Mouse (Mus musculus) C2C12 (cell line): ENCODE measurements at regions not wholly inside any gene's neighbourhood (a gene's known extent, or its start where the extent isn't known, plus 50 kb on each side); places are given as distances from the start of the nearest gene placed in this dataset.

Source experiments
- H3K27me3 ChIP-seq: one replicate; pipeline ENCODE4 v1.6.1; 2011; ENCODE audit not compliant: control insufficient read depth, insufficient read depth, insufficient read length
- H3K36me3 ChIP-seq: one replicate; pipeline ENCODE4 v1.6.1; 2011; ENCODE audit not compliant: control insufficient read depth, insufficient read depth
- H3K4me3 ChIP-seq: one replicate; pipeline ENCODE4 v1.5.1; 2011; ENCODE audit warnings: mild to moderate bottlenecking, control low read depth; ENCODE audit not compliant: poor library complexity, insufficient read depth, severe bottlenecking
- H3K79me2 ChIP-seq: one replicate; pipeline ENCODE4 v1.6.1; 2011; ENCODE audit not compliant: control insufficient read depth, insufficient read depth
- H3K79me3 ChIP-seq: one replicate; pipeline ENCODE4 v1.6.1; 2011; ENCODE audit warnings: low read depth, control low read depth
- H3ac ChIP-seq: one replicate; pipeline ENCODE3; 2011; ENCODE audit warnings: low read depth; ENCODE audit not compliant: control insufficient read depth, insufficient read length
- CEBPB ChIP-seq: IDR thresholded peaks from one replicate; pipeline ENCODE4 v1.6.1; 2011; ENCODE audit warnings: low read depth, mild to moderate bottlenecking, control low read depth, moderate library complexity
- CTCF ChIP-seq: IDR thresholded peaks from one replicate; pipeline ENCODE4 v1.5.1; 2011; ENCODE audit not compliant: control insufficient read depth, insufficient read depth, insufficient read length
- FOSL1 ChIP-seq: IDR thresholded peaks from one replicate; pipeline ENCODE4 v1.8.0; 2011; ENCODE audit warnings: mild to moderate bottlenecking, low read length; ENCODE audit not compliant: poor library complexity, insufficient read depth, severe bottlenecking
- MAX ChIP-seq: IDR thresholded peaks from one replicate; pipeline ENCODE4 v1.6.1; 2011; ENCODE audit warnings: mild to moderate bottlenecking, control low read depth
- MYOD1 ChIP-seq: IDR thresholded peaks from one replicate; pipeline ENCODE4 v1.6.1; 2011; ENCODE audit warnings: low read depth; ENCODE audit not compliant: control insufficient read depth, insufficient read length
- MYOG ChIP-seq: IDR thresholded peaks from one replicate; pipeline ENCODE4 v1.6.1; 2011; ENCODE audit not compliant: control insufficient read depth, insufficient read length; ENCODE audit errors: extremely low read depth
- USF1 ChIP-seq: IDR thresholded peaks from one replicate; pipeline ENCODE4 v1.6.1; 2011; ENCODE audit warnings: low read depth, mild to moderate bottlenecking, control low read depth, moderate library complexity

DNA sequence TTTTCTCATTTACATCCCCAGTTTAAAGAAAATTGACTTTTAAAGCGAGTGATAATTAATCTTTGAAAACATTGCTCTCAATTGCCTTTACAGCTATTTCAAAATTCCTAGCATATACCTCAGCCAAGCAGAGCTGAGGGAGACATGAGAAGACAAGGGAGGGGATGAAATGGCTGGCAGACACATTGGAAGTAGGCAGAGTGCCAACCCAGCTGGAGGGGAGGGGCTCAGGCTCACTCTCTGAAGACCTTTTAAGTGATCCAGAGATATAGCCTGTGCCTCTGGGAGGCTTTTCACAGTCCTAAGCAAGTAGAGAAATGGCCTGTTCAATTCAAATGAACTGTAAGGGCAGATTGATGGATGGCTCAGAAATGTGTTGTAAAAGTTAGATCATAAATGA is 122.5 kb upstream of the Thsd7b start:
- H3K36me3 ChIP-seq: no peaks in the 10 kb centered on the region
- H3K79me2 ChIP-seq: no peaks in the 10 kb centered on the region
- no peaks in the 10 kb centered on the region for H3K79me3 ChIP-seq
- no peak overlapping the region for H3K4me3 ChIP-seq
- TF ChIP-seq MYOD1: no peak
- TF ChIP-seq USF1: no peak
- TF ChIP-seq FOSL1: no peak
- TF ChIP-seq CEBPB: no peak
- TF ChIP-seq MAX: no peak
- TF ChIP-seq CTCF: no peak
- TF ChIP-seq MYOG: no peak
- peaks cover 1% of the 10 kb centered on the region for H3K27me3 ChIP-seq
- no peak overlapping the region for H3ac ChIP-seq

DNA sequence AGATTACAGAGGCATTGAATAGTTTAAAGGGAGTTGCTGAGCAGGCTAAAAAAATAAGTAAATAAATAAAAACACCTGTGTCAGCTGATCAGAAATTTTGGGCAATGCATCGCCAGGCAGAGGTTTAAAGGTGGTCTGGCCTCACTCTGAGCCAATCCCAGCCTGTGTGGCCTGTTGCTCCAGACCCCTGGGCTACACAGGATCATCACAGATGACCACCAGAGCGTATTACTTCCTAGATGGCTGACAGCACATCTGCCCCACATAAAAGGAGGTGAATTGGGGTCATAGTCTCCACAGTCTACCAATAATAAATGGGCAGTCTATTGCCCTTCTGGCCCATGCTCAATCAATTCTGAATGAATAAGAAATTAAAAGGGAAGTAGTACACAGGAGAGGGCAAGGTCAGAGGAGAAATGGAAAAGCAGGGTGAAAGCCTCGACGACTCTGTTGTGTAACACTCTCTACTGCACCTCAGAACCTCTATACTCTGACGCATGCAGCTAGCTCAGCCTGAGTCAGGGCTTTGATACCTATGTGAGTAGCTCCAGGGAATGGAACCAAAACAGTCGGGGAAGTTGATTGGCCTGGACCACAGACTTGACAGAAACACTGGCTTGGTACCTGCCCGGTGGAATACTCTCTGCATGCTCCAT is 124.2 kb upstream of the Thsd7b start:
- H3K79me3 ChIP-seq: no peaks in the 10 kb centered on the region
- no peak overlapping the region for H3K4me3 ChIP-seq
- TF ChIP-seq USF1 (no peak), MYOD1 (no peak), CEBPB (no peak), MAX (no peak), MYOG (no peak), CTCF (no peak), FOSL1 (no peak)
- no peaks in the 10 kb centered on the region for H3K79me2 ChIP-seq
- H3ac ChIP-seq: no peak overlapping the region
- no peaks in the 10 kb centered on the region for H3K27me3 ChIP-seq
- no peaks in the 10 kb centered on the region for H3K36me3 ChIP-seq

DNA sequence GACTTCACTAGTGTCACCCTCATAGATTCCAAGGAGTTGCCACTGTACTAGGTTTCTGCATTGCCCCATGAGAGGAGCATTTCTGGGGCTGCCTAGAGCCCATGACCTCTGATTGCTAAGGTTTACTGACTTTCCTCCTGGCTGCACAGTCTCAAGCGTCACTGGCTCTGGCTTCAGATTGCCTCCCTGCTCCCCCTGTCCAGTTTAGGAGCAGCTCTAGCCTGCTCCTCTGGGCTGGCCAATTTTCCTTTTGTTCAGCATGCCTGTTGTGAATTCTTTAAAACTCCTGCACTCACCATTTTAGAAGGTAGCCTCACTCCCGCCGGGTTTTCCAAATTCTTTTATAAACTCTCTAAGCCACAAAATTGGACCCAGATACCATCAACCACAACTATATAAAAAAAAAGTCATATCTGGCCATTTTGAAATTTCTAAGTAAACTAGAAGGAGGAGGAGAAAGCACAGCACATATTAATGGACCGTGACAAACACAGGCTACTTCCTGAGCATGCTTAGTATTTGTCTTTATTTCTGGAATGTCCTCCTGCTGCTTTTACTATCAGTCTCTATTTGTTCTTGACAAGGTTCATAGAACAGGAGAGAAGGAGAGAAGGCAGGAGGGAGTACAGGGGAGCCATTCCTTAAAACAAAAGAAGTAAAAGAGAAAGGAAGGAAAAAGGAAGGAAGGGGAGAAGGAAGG is 126.6 kb upstream of the Thsd7b start:
- H3K27me3 ChIP-seq: no peaks in the 10 kb centered on the region
- H3K4me3 ChIP-seq: no peak overlapping the region
- H3K79me3 ChIP-seq: no peaks in the 10 kb centered on the region
- H3ac ChIP-seq: no peak overlapping the region
- H3K79me2 ChIP-seq: no peaks in the 10 kb centered on the region
- TF ChIP-seq MYOD1: no peak
- TF ChIP-seq MYOG: no peak
- TF ChIP-seq USF1: no peak
- TF ChIP-seq FOSL1: no peak
- no peak for TF ChIP-seq MAX
- TF ChIP-seq CEBPB: no peak
- TF ChIP-seq CTCF: no peak
- H3K36me3 ChIP-seq: no peaks in the 10 kb centered on the region

GRCm38 (mm10) chr1:129138783-129139182 is 134.3 kb upstream of the Thsd7b start:
- Histone ChIP-seq H3K4me3 (no peak overlapping the region), H3ac (no peak overlapping the region), H3K36me3 (no peaks in the 10 kb centered on the region), H3K79me2 (no peaks in the 10 kb centered on the region), H3K79me3 (no peaks in the 10 kb centered on the region), H3K27me3 (no peaks in the 10 kb centered on the region)
- TF ChIP-seq CTCF (no peak), CEBPB (no peak), USF1 (no peak), MYOD1 (no peak), MAX (no peak)

DNA sequence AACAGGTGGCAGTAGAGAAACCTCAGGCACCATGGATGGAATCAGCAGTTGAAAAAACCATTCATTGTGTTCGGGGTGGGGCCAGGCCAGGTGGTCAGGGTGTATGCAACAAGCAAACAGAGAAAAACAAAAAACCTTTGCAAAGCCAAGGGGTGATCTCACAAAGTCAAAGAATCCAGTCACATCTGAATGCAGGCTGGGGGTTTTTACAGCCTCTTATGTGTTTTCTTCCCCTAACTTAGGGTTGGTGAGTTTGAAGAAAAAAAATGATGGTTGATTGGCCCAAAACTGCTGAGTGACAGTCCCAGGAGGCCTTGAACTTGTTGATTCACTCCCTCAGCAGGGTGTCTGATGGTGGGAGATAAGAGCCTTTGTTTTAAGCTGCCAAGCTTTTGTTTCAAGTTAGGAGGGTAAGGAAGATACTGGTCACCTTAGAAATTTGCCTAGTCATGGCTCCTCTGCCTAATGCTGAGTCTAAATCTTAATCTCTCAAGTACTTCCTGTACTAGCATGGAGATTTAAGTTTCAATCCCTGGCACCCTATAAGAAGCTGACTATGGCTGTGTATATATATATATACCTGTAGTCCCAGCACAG is 166.0 kb upstream of the Thsd7b start:
- no peak overlapping the region for H3ac ChIP-seq
- H3K36me3 ChIP-seq: no peaks in the 10 kb centered on the region
- H3K79me2 ChIP-seq: no peaks in the 10 kb centered on the region
- no peaks in the 10 kb centered on the region for H3K27me3 ChIP-seq
- TF ChIP-seq MYOD1 (no peak), USF1 (no peak), CTCF (no peak), FOSL1 (no peak), MAX (no peak), CEBPB (no peak), MYOG (no peak)
- H3K79me3 ChIP-seq: no peaks in the 10 kb centered on the region
- no peak overlapping the region for H3K4me3 ChIP-seq

GRCm38 (mm10) chr1:129100997-129101396 is 172.1 kb upstream of the Thsd7b start:
- Histone ChIP-seq H3K79me2 (no peaks in the 10 kb centered on the region), H3K79me3 (no peaks in the 10 kb centered on the region), H3K27me3 (no peaks in the 10 kb centered on the region), H3K36me3 (no peaks in the 10 kb centered on the region), H3ac (no peak overlapping the region), H3K4me3 (no peak overlapping the region)
- TF ChIP-seq MYOG: no peak
- no peak for TF ChIP-seq MAX
- TF ChIP-seq CEBPB: no peak
- TF ChIP-seq MYOD1: no peak
- TF ChIP-seq CTCF: no peak
